Mouse (Mus musculus) effector memory CD4-positive, alpha-beta T cell, adult 5 months (primary cell): ENCODE results near the gene Igbp1b. TPM values are rescaled to one million over a fixed set of nuclear protein-coding genes. Genes with fewer than 3 reads are reported as not detected.

Source experiments
- polyA plus RNA-seq: library from polyadenylated mRNA; unstranded; fragments of 100-300 nt; shearing (Covaris generic); gene quantifications from one replicate; pipeline ENCODE4 v1.2.1, GENCODE M21; 2017

The Igbp1b gene
- not detected for polyA plus RNA-seq

DNA sequence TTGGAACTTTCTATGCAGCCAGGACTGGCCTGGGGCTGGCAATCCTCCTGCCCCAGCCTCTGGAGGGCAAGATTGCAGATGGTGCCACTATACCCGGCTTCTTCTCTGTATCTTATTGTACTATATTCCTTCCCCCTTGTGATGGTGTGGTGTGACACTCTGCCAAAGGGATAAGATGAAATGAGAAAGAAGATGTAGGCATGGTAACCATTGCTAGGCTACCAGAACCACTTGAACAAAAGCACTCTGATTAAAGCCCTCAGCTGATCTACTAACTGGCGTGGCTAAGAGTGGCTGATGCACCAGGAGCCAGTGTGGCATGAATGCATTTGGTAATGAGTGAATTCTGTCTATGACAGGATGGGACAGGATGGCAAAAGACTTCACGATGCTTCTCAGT lies at the start of gene Igbp1b:
Gene Igbp1b (minus strand): TSS at position 29 of the 400 bp plus-strand sequence.

Other genes starting within 250 kb of the Igbp1b start
- gene Lmo3, start 76.6 kb downstream of the Igbp1b start, polyA plus RNA-seq: not detected